Mouse (Mus musculus) hindbrain, embryonic 11.5 days (tissue): Measurements from ENCODE around the gene F5. TPM values are rescaled to one million over a fixed set of nuclear protein-coding genes. Genes with fewer than 3 reads are reported as not detected.
A peak's percentile ranks its signal among the peaks of the same experiment; 100 is the strongest.

ENCODE experiments used
- ATAC-seq: fragments of 200-750 bp; cut with Nextera tagmentation; 2 replicates; pipeline ENCODE4 v1.8.0; 2017; ENCODE audit warnings: mild to moderate bottlenecking, moderate TSS enrichment, moderate library complexity; ENCODE audit not compliant: low FRiP score
- DNase-seq: peaks from one replicate; pipeline ENCODE4 v3.0.0-alpha.2; 2015; ENCODE audit warnings: low spot score
- H3K27ac ChIP-seq: fragments of 300-500 bp; sonication (generic); 2 replicates; pipeline ENCODE4 v1.5.1; 2014; ENCODE audit warnings: mild to moderate bottlenecking, low read depth, low read length
- H3K27me3 ChIP-seq: fragments of 300-500 bp; sonication (generic); 2 replicates; pipeline ENCODE4 v1.6.1; 2014; ENCODE audit warnings: mild to moderate bottlenecking, low read length, moderate library complexity, mixed read lengths; ENCODE audit not compliant: control insufficient read depth, insufficient read depth
- H3K36me3 ChIP-seq: fragments of 300-500 bp; sonication (generic); 2 replicates; pipeline ENCODE4 v1.6.1; 2014; ENCODE audit warnings: mild to moderate bottlenecking, low read length, moderate library complexity, mixed read lengths; ENCODE audit not compliant: control insufficient read depth, insufficient read depth
- H3K4me1 ChIP-seq: fragments of 300-500 bp; sonication (generic); replicated peaks from 2 replicates; pipeline ENCODE4 v1.6.1; 2014; ENCODE audit warnings: low read length, mixed read lengths; ENCODE audit not compliant: control insufficient read depth, insufficient read depth
- H3K4me2 ChIP-seq: fragments of 300-500 bp; sonication (generic); replicated peaks from 2 replicates; pipeline ENCODE4 v1.6.1; 2014; ENCODE audit warnings: mild to moderate bottlenecking, low read depth, low read length
- H3K4me3 ChIP-seq: fragments of 300-500 bp; sonication (generic); 2 replicates; pipeline ENCODE4 v1.5.1; 2014; ENCODE audit warnings: low read depth, low read length
- H3K9ac ChIP-seq: fragments of 300-500 bp; sonication (generic); 2 replicates; pipeline ENCODE4 v1.6.1; 2014; ENCODE audit warnings: low read depth, low read length
- H3K9me3 ChIP-seq: fragments of 300-500 bp; sonication (generic); 2 replicates; pipeline ENCODE4 v1.6.1; 2016; ENCODE audit warnings: low read length; ENCODE audit not compliant: control insufficient read depth
- WGBS: fragments of 180-500 bp; shearing (Covaris S2); extraction: QIAGEN DNeasy Blood & Tissue Kit; methylation state at CpG from one replicate; pipeline ENCODE4 v1.1.7; 2014; 5-methylcytosine and 5-hydroxymethylcytosine counted together
- polyA plus RNA-seq: library from polyadenylated mRNA; unstranded; fragments of >200 nt; fragmentation: Nextera tagmentation; extraction: Ambion mirVana; gene quantifications from 2 replicates; pipeline ENCODE4 v1.2.1, GENCODE M21; 2014

F5 gene
- polyA plus RNA-seq, 1 experiment from 2014 or later, result 0.28 TPM

DNA sequence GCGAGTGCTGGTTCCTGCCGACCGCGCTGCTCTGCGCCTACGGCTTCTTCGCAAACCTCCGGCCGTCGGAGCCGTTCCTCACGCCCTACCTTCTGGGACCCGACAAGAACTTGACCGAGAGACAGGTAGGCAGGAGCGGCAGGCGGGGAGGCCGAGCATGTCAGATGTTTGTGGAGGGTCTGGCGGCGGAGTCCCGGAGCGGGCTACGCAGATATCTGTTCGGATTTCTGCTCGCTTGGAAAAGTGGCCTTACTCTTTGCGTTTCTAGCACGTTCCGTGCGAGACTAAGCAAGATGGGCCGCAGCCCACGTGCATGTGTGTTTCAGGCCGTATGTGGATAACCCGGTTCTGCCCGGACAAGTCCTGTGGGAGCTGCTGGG, 97.7 kb downstream of the F5 start:
- Histone ChIP-seq H3K4me2 (peak overlapping the region; percentile 78), H3K9me3 (no peaks in the 10 kb centered on the region), H3K27me3 (no peaks in the 10 kb centered on the region), H3K36me3 (no peaks in the 10 kb centered on the region), H3K4me3 (peak overlapping the region; percentile 69), H3K4me1 (peaks cover 6% of the 10 kb centered on the region; the same call in 1 of the 2 replicates), H3K9ac (peak overlapping the region; percentile 65), H3K27ac (no peak overlapping the region)
- ATAC-seq (no peak; the same call in 1 of the 2 replicates), DNase-seq (no peak)
- under 1% methylated on average over 33 of the region's 33 CpGs for WGBS

DNA sequence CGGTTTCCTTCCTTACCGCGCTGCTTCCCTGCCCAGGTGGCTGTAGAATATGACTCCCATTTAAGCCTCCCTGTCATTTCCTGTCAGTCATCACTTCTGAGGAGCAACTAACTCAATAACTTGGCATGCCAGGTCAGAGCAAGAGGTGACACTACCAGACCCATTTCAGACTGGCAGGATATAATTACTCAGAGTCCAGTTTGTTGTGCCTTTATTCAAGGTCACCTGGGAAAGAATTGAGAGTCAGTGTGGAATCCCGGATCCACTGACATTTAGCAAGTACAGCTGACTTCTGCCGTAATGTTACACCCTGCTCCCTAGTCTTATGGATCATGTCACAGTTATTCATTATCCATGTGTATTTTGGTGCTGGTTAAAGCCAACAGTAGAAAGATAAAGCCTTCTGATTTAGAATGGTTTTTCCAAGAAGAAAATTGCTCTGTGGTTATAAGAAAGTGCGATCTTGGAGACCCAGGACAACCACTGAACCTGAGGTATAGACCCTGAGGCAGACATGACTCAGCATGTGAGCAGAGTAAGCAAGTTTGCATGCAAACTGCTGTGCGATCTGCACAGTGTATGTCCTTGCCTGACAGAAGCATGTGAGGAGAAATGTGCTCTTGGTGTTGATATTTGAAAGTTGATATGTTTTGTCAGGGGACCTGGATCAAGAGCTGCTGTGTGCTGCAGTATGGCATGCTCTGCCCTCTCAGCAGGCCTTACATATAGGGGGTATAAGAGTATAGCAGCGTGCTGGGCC, 98.9 kb downstream of the F5 start:
- ATAC-seq (no peak), DNase-seq (no peak)
- peak overlapping the region; percentile 69; the same call in 1 of the 2 replicates for H3K4me3 ChIP-seq
- peaks cover 6% of the 10 kb centered on the region; the same call in 1 of the 2 replicates for H3K4me1 ChIP-seq
- WGBS, result 51% methylated on average over 8 of the region's 8 CpGs
- no peaks in the 10 kb centered on the region for H3K27me3 ChIP-seq
- H3K4me2 ChIP-seq, result peak overlapping the region; percentile 78
- no peaks in the 10 kb centered on the region for H3K36me3 ChIP-seq
- H3K27ac ChIP-seq, result no peak overlapping the region
- no peak overlapping the region for H3K9ac ChIP-seq
- no peaks in the 10 kb centered on the region for H3K9me3 ChIP-seq

- Histone ChIP-seq H3K27me3 (no peaks in the 10 kb centered on the region), H3K27ac (no peak overlapping the region), H3K4me2 (no peak overlapping the region), H3K4me3 (no peak overlapping the region), H3K9me3 (no peaks in the 10 kb centered on the region), H3K4me1 (peaks cover 6% of the 10 kb centered on the region; the same call in 1 of the 2 replicates), H3K9ac (no peak overlapping the region), H3K36me3 (no peaks in the 10 kb centered on the region)
- no peak for DNase-seq
- WGBS, result 87% methylated on average over 1 of the region's 1 CpGs
- no peak for ATAC-seq
These were observed 99.8 kb downstream of the F5 start for GRCm38 (mm10) chr1:164251438-164251837.

- Histone ChIP-seq H3K4me1 (peaks cover 6% of the 10 kb centered on the region; the same call in 1 of the 2 replicates), H3K36me3 (no peaks in the 10 kb centered on the region), H3K4me2 (no peak overlapping the region), H3K9me3 (no peaks in the 10 kb centered on the region), H3K27me3 (no peaks in the 10 kb centered on the region), H3K27ac (no peak overlapping the region), H3K4me3 (no peak overlapping the region), H3K9ac (no peak overlapping the region)
- ATAC-seq, result no peak
- no peak for DNase-seq
- WGBS, result 79% methylated on average over 5 of the region's 5 CpGs
These were observed 100.9 kb downstream of the F5 start for GRCm38 (mm10) chr1:164252551-164252950.

DNA sequence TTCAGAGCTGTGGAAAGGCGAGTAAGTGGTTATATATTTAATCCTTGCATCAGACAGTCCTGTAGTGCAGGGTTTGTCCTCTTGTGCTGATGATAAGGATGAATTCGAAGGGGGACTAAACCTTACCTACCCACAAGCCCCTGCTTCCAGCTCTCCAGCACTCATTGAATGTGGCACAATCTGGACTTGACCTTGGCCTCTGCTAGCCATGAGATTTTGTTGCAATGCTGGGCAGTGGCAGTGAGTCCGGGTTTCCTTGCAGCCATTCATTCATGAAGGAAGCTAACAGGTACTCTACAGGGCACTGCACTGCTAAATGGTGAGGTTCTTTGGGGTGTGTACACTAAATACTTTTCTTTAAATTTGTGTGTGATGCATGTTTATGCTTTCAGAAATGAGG, 103.2 kb downstream of the F5 start:
- ATAC-seq, result no peak
- Histone ChIP-seq H3K4me1 (peaks cover 4% of the 10 kb centered on the region; the same call in 1 of the 2 replicates), H3K4me2 (no peak overlapping the region), H3K9ac (no peak overlapping the region), H3K4me3 (no peak overlapping the region), H3K27ac (no peak overlapping the region), H3K27me3 (no peaks in the 10 kb centered on the region), H3K36me3 (no peaks in the 10 kb centered on the region), H3K9me3 (no peaks in the 10 kb centered on the region)
- WGBS, result 78% methylated on average over 3 of the region's 3 CpGs
- DNase-seq, result no peak

DNA sequence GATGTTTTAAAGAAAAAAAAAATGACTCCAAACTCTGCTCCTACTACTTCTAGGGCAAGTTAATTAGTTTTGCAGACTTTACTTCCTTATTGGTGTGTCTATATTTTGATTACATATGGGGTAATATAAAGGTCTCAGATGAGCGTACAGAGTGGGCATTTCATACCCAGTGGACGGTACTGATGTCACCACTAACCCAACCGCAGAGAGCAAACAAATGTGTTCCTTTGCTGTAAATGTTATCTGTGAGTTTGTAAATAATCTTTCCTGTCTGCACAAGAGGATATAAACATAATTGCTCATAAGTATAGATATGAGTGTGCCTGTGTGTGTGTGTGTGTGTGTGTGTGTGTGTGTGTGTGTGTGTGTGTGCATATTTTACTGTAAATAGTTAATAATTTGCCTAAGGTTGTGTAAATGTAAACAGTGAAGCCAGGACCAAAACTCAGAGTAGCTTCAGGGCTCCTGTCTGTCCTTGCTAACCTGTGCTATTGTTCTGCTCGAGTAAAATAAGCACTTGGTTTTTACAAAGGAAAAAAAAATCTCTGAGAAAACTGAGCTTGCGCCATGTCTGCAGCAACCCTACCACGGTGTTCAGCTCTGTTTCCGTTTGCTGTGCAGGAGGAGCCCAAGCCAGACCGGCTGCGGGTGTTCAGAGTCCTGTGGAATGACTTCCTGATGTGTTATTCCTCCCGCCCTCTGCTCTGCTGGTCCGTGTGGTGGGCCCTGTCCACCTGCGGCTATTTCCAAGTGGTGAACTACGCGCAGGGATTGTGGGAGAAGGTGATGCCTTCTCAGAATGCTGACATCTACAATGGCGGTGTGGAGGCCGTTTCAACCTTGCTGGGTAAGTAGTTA, 108.8 kb downstream of the F5 start:
- Histone ChIP-seq H3K9ac (no peak overlapping the region), H3K27me3 (no peaks in the 10 kb centered on the region), H3K4me2 (no peak overlapping the region), H3K36me3 (no peaks in the 10 kb centered on the region), H3K27ac (no peak overlapping the region), H3K4me1 (no peaks in the 10 kb centered on the region), H3K4me3 (no peak overlapping the region), H3K9me3 (no peaks in the 10 kb centered on the region)
- WGBS, result 88% methylated on average over 16 of the region's 16 CpGs
- ATAC-seq (no peak), DNase-seq (no peak)

GRCm38 (mm10) chr1:164261553-164261952, 109.9 kb downstream of the F5 start:
- Histone ChIP-seq H3K27ac (no peak overlapping the region), H3K27me3 (no peaks in the 10 kb centered on the region), H3K4me1 (no peaks in the 10 kb centered on the region), H3K36me3 (no peaks in the 10 kb centered on the region), H3K4me2 (no peak overlapping the region), H3K9me3 (no peaks in the 10 kb centered on the region), H3K4me3 (no peak overlapping the region), H3K9ac (no peak overlapping the region)
- DNase-seq (no peak), ATAC-seq (no peak)
- 91% methylated on average over 7 of the region's 7 CpGs for WGBS
